Comparison of ENCODE assay signal across 10 mouse cellular contexts in the genomic region with DNA sequence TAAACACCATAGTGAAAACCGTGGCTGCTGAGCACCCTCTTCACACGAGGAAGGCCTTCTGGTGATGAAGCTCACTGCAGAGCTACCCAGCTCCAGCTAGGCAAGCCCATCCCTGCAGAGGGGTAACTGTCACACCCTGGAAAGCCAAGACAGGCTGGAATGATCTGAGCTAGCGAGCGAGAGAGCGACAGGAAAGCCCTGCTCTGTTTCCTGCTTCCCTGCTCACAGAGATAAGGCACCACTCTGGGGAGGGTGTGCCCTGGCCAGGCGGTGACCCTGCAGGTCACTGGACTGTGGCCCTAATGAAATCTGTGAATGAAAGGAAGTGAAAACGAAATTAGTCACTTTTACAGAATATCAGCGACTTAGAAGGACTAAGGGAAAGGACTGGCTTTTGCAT. TPM values are rescaled to one million over a fixed set of nuclear protein-coding genes. Genes with fewer than 3 reads are reported as not detected.
DNase-seq lines count a peak whose midpoint lies in the region; ATAC-seq and TF ChIP-seq lines count a peak whose summit lies in the region.
"Had no signal": no experiment of that assay in that cellular context is flagged by ENCODE, and none has a peak within 500 bp of the region (broad histone marks: within the 10 kb centered on the region; RNA-seq: fewer than 3 reads in every experiment).

No protein-coding gene starts in this region.

- ATAC-seq in kidney, embryonic 14.5 days (ENCODE audit: low FRiP score, low TSS enrichment) = no peak
- ATAC-seq in liver, postnatal 0 days = peak; percentile 76
- no peak for ATAC-seq in neural tube, embryonic 15.5 days (ENCODE audit: low FRiP score)

- TF ChIP-seq POLR2A in kidney, adult 2 months (IDR thresholded peaks at IDR 0.05; ENCODE audit: low read depth, low read length) = no peak

- no peaks in the 10 kb centered on the region for H3K36me3 ChIP-seq in kidney, embryonic 14.5 days (ENCODE audit: control insufficient read depth, insufficient read depth, low read length)
- H3K36me3 ChIP-seq in kidney, adult 2 months (ENCODE audit: control insufficient read depth, insufficient read depth, low read length) = no peaks in the 10 kb centered on the region
- no peaks in the 10 kb centered on the region for H3K36me3 ChIP-seq in liver, postnatal 0 days (replicated peaks; ENCODE audit: insufficient read depth, low read length)
- no peaks in the 10 kb centered on the region for H3K36me3 ChIP-seq in neural tube, embryonic 15.5 days
- H3K36me3 ChIP-seq: embryonic facial prominence, embryonic 13.5 days; limb, embryonic 12.5 days had no signal

- 46% methylated on average over 8 of the region's 8 CpGs for WGBS in kidney, embryonic 14.5 days
- WGBS in kidney, adult 2 months = 49% methylated on average over 8 of the region's 8 CpGs
- 20% methylated on average over 8 of the region's 8 CpGs for WGBS in liver, postnatal 0 days (ENCODE audit: insufficient replicate concordance)
- WGBS in neural tube, embryonic 15.5 days = 67% methylated on average over 8 of the region's 8 CpGs

- no peak for TF ChIP-seq CTCF in kidney, adult 2 months (conservative IDR thresholded peaks at IDR 0.05; ENCODE audit: insufficient read depth, insufficient read length, low read depth, low read length)
- TF ChIP-seq CTCF in liver, postnatal 0 days (IDR thresholded peaks at IDR 0.05; ENCODE audit: low read depth) = no peak

- H3K9me3 ChIP-seq in kidney, embryonic 14.5 days (ENCODE audit: control insufficient read depth, low read length) = no peaks in the 10 kb centered on the region
- no peaks in the 10 kb centered on the region for H3K9me3 ChIP-seq in liver, postnatal 0 days (ENCODE audit: low read length)
- no peaks in the 10 kb centered on the region for H3K9me3 ChIP-seq in neural tube, embryonic 15.5 days (replicated peaks)
- H3K9me3 ChIP-seq: embryonic facial prominence, embryonic 13.5 days; limb, embryonic 12.5 days had no signal

- no peak overlapping the region for H3K4me2 ChIP-seq in kidney, embryonic 14.5 days (replicated peaks; ENCODE audit: low read depth, low read length)
- H3K4me2 ChIP-seq in liver, postnatal 0 days (ENCODE audit: low read depth, low read length) = no peak overlapping the region
- H3K4me2 ChIP-seq in neural tube, embryonic 15.5 days = no peak overlapping the region
- H3K4me2 ChIP-seq: embryonic facial prominence, embryonic 13.5 days; limb, embryonic 12.5 days had no signal

- peaks cover 35% of the 10 kb centered on the region for H3K27me3 ChIP-seq in kidney, embryonic 14.5 days (ENCODE audit: control insufficient read depth, insufficient read depth, low read length)
- H3K27me3 ChIP-seq in kidney, adult 2 months (replicated peaks; ENCODE audit: control insufficient read depth, insufficient read depth, low read length) = no peaks in the 10 kb centered on the region; the same call in 1 of the 2 replicates
- peaks cover 38% of the 10 kb centered on the region for H3K27me3 ChIP-seq in liver, postnatal 0 days (ENCODE audit: insufficient read depth, low read length)
- peaks cover 37% of the 10 kb centered on the region for H3K27me3 ChIP-seq in neural tube, embryonic 15.5 days (replicated peaks)

- no peak overlapping the region for H3K27ac ChIP-seq in kidney, embryonic 14.5 days (ENCODE audit: low read depth, low read length)
- peak overlapping the region; percentile 1; the same call in 1 of the 2 replicates for H3K27ac ChIP-seq in kidney, adult 2 months (ENCODE audit: insufficient read depth, low read depth, low read length)
- no peak overlapping the region for H3K27ac ChIP-seq in liver, postnatal 0 days (ENCODE audit: low read depth)
- no peak overlapping the region for H3K27ac ChIP-seq in neural tube, embryonic 15.5 days (replicated peaks)
- H3K27ac ChIP-seq: embryonic facial prominence, embryonic 13.5 days; limb, embryonic 12.5 days had no signal

- no peak for TF ChIP-seq EP300 in liver, postnatal 0 days (IDR thresholded peaks at IDR 0.05; ENCODE audit: low read depth)

- DNase-seq in kidney, adult 11 months = peak; percentile 68
- peak; percentile 83 for DNase-seq in kidney, adult 2 months
- no peak for DNase-seq in liver, postnatal 0 days
- no peak for DNase-seq in spleen, postnatal 36 days (ENCODE audit: low spot score in 2 of 2)
- no peak for DNase-seq in cerebellum, adult 9-10 months
- no peak for DNase-seq in adipocyte (ENCODE audit: low spot score)

- no peak overlapping the region for H3K9ac ChIP-seq in kidney, embryonic 14.5 days (ENCODE audit: low read depth, low read length)
- H3K9ac ChIP-seq in liver, postnatal 0 days (replicated peaks) = no peak overlapping the region
- H3K9ac ChIP-seq in neural tube, embryonic 15.5 days (replicated peaks) = no peak overlapping the region
- H3K9ac ChIP-seq: embryonic facial prominence, embryonic 13.5 days; limb, embryonic 12.5 days had no signal

- no peak overlapping the region for H3K4me3 ChIP-seq in kidney, embryonic 14.5 days (ENCODE audit: low read length)
- no peak overlapping the region for H3K4me3 ChIP-seq in kidney, adult 2 months (ENCODE audit: insufficient read depth, low read depth, low read length)
- H3K4me3 ChIP-seq in liver, postnatal 0 days (ENCODE audit: low read depth, low read length) = no peak overlapping the region
- H3K4me3 ChIP-seq in neural tube, embryonic 15.5 days (replicated peaks) = no peak overlapping the region
- H3K4me3 ChIP-seq: embryonic facial prominence, embryonic 13.5 days; limb, embryonic 12.5 days had no signal

- H3K4me1 ChIP-seq in kidney, embryonic 14.5 days (ENCODE audit: control insufficient read depth, insufficient read depth, low read length) = no peaks in the 10 kb centered on the region
- H3K4me1 ChIP-seq in kidney, adult 2 months (ENCODE audit: control insufficient read depth, insufficient read depth, low read length) = no peaks in the 10 kb centered on the region
- H3K4me1 ChIP-seq in liver, postnatal 0 days (ENCODE audit: insufficient read depth) = peaks cover 4% of the 10 kb centered on the region
- H3K4me1 ChIP-seq in neural tube, embryonic 15.5 days = peaks cover 12% of the 10 kb centered on the region

RNA-seq across cellular contexts. Expression of gene She, which starts 4.2 kb away (rescaled TPM):
- 5.4 and 8.2 TPM in 2 replicates for polyA plus RNA-seq in kidney, embryonic 14.5 days (2014; fragmentation: Nextera tagmentation; extraction: Ambion mirVana)
- 3.3 and 4.1 TPM in 2 replicates for polyA plus RNA-seq in kidney, adult 2 months (2012; rRNA removed)
- polyA plus RNA-seq in liver, postnatal 0 days (2015; fragmentation: Nextera tagmentation; extraction: Ambion mirVana) = 0.92 and 1.00 TPM in 2 replicates
- 1.4 and 2.0 TPM in 2 replicates for polyA plus RNA-seq in neural tube, embryonic 15.5 days (2015; fragmentation: Nextera tagmentation; extraction: Ambion mirVana)

Comparison
In these comparisons a context has a peak if more than half of its experiments do, and no peak if none do; other contexts are left out.
1. DNase-seq: peak in kidney, adult 11 months (single experiment) and kidney, adult 2 months (single experiment); none in liver, postnatal 0 days (single experiment), spleen, postnatal 36 days (0 of 2), cerebellum, adult 9-10 months (single experiment) and adipocyte (single experiment).